Comparison of ENCODE assay signal across 7 mouse cellular contexts in genomic region chr16:94312663-94313228, GRCm38 (mm10). TPM values are rescaled to one million over a fixed set of nuclear protein-coding genes. Genes with fewer than 3 reads are reported as not detected.
DNase-seq lines count a peak whose midpoint lies in the region; ATAC-seq and TF ChIP-seq lines count a peak whose summit lies in the region.

No protein-coding gene starts in this region.

- peak; percentile 60 for TF ChIP-seq CTCF in intestine, postnatal 0 days (IDR thresholded peaks at IDR 0.05; ENCODE audit: low read depth)

- ATAC-seq in intestine, postnatal 0 days = peak; percentile 74
- ATAC-seq in midbrain, embryonic 11.5 days (ENCODE audit: low FRiP score) = peak; percentile 86

- peak overlapping the region; percentile 73 for H3K9ac ChIP-seq in intestine, postnatal 0 days (ENCODE audit: low read depth, low read length)
- peak overlapping the region; percentile 90 for H3K9ac ChIP-seq in midbrain, embryonic 11.5 days (ENCODE audit: low read length)

- H3K4me2 ChIP-seq in intestine, postnatal 0 days (replicated peaks; ENCODE audit: low read depth) = peak overlapping the region; percentile 71
- H3K4me2 ChIP-seq in midbrain, embryonic 11.5 days = peak overlapping the region; percentile 71

- H3K4me1 ChIP-seq in intestine, postnatal 0 days (replicated peaks; ENCODE audit: control insufficient read depth, insufficient read depth, low read length) = no peaks in the 10 kb centered on the region
- peaks cover 5% of the 10 kb centered on the region; the same call in 1 of the 2 replicates for H3K4me1 ChIP-seq in midbrain, embryonic 11.5 days (ENCODE audit: control insufficient read depth, insufficient read depth, low read length)

- peak overlapping the region; percentile 92 for H3K27ac ChIP-seq in intestine, postnatal 0 days (ENCODE audit: low read depth, low read length)
- peak overlapping the region; percentile 98 for H3K27ac ChIP-seq in midbrain, embryonic 11.5 days (ENCODE audit: low read depth, low read length)

- under 1% methylated on average over 20 of the region's 20 CpGs for WGBS in intestine, postnatal 0 days
- WGBS in midbrain, embryonic 11.5 days = under 1% methylated on average over 20 of the region's 20 CpGs

- peak overlapping the region; percentile 53 for H3K4me3 ChIP-seq in intestine, postnatal 0 days (ENCODE audit: low read depth, low read length)
- H3K4me3 ChIP-seq in midbrain, embryonic 11.5 days (ENCODE audit: low read depth, low read length) = peak overlapping the region; percentile 70

- intact Hi-C loops in left cerebral cortex, postnatal 4 days (cut with DNase I) = loop anchor here (1.0 kb wide), 1 partner anchor 58 kb away; the partner anchor contains the start of gene Ttc3

- H3K36me3 ChIP-seq in intestine, postnatal 0 days (ENCODE audit: control insufficient read depth, insufficient read depth) = no peaks in the 10 kb centered on the region
- no peaks in the 10 kb centered on the region for H3K36me3 ChIP-seq in midbrain, embryonic 11.5 days (ENCODE audit: control insufficient read depth, insufficient read depth, low read length)

- H3K27me3 ChIP-seq in intestine, postnatal 0 days (replicated peaks; ENCODE audit: control insufficient read depth, insufficient read depth, low read length) = no peaks in the 10 kb centered on the region
- no peaks in the 10 kb centered on the region for H3K27me3 ChIP-seq in midbrain, embryonic 11.5 days (ENCODE audit: control insufficient read depth, insufficient read depth, low read length)

- H3K9me3 ChIP-seq in intestine, postnatal 0 days (ENCODE audit: control insufficient read depth) = no peaks in the 10 kb centered on the region
- H3K9me3 ChIP-seq in midbrain, embryonic 11.5 days (ENCODE audit: control insufficient read depth, low read length) = no peaks in the 10 kb centered on the region

- DNase-seq in adrenal gland, postnatal 10 days = peak; percentile 84
- DNase-seq in embryo, embryonic 9.5 days (ENCODE audit: extremely low spot score) = peak; percentile 92
- peak; percentile 51 to 81 for DNase-seq in gastrocnemius, postnatal 4 days (ENCODE audit: low spot score in 2 of 2)
- peak; percentile 87 for DNase-seq in left cerebral cortex, postnatal 4 days
- DNase-seq in midbrain, embryonic 11.5 days (ENCODE audit: low spot score, missing footprints) = peak; percentile 98
- peak; percentile 93 for DNase-seq in skeletal muscle tissue, adult 2 months (ENCODE audit: low read depth, low spot score)

RNA-seq across cellular contexts. Expression of gene Hlcs, which starts 0.6 kb away (rescaled TPM):
- total RNA-seq in adrenal gland, postnatal 10 days (2021) = 10 to 100 TPM; 11.9 to 13.5 TPM
- 10 to 100 TPM; 10.4 to 12.0 TPM for total RNA-seq in gastrocnemius, postnatal 4 days (2021)
- polyA plus RNA-seq in intestine, postnatal 0 days (2015; fragmentation: Nextera tagmentation; extraction: Ambion mirVana) = 2.8 and 3.6 TPM in 2 replicates
- total RNA-seq in left cerebral cortex, postnatal 4 days (2021) = 10 to 100 TPM; 11.7 to 11.8 TPM
- 8.0 and 8.1 TPM in 2 replicates for polyA plus RNA-seq in midbrain, embryonic 11.5 days (2014; fragmentation: Nextera tagmentation; extraction: Ambion mirVana)

RNA-seq across cellular contexts. Expression of gene Ripply3, which starts 15.5 kb away (rescaled TPM):
- 1 to 10 TPM; 3.8 to 4.0 TPM for total RNA-seq in adrenal gland, postnatal 10 days (2021)
- total RNA-seq in gastrocnemius, postnatal 4 days (2021) = 1 to 10 TPM; 4.7 to 6.6 TPM
- 2.7 and 3.1 TPM in 2 replicates for polyA plus RNA-seq in intestine, postnatal 0 days (2015; fragmentation: Nextera tagmentation; extraction: Ambion mirVana)
- total RNA-seq in left cerebral cortex, postnatal 4 days (2021) = under 1 TPM; 0.32 to 0.60 TPM
- polyA plus RNA-seq in midbrain, embryonic 11.5 days (2014; fragmentation: Nextera tagmentation; extraction: Ambion mirVana) = 5.3 and 6.0 TPM in 2 replicates

RNA-seq across cellular contexts. Expression of gene Ttc3, which starts 57.7 kb away (rescaled TPM):
- total RNA-seq in adrenal gland, postnatal 10 days (2021) = 100 to 1,000 TPM in 1 of 2 experiments, 10 to 100 TPM in 1; 94.4 to 116 TPM
- total RNA-seq in gastrocnemius, postnatal 4 days (2021) = 100 to 1,000 TPM; 219 to 226 TPM
- 55.2 and 56.6 TPM in 2 replicates for polyA plus RNA-seq in intestine, postnatal 0 days (2015; fragmentation: Nextera tagmentation; extraction: Ambion mirVana)
- total RNA-seq in left cerebral cortex, postnatal 4 days (2021) = 100 to 1,000 TPM; 862 to 884 TPM
- 489 and 614 TPM in 2 replicates for polyA plus RNA-seq in midbrain, embryonic 11.5 days (2014; fragmentation: Nextera tagmentation; extraction: Ambion mirVana)

RNA-seq across cellular contexts. Expression of gene Pigp, which starts 58.9 kb away (rescaled TPM):
- total RNA-seq in adrenal gland, postnatal 10 days (2021) = 10 to 100 TPM; 63.3 to 66.8 TPM
- total RNA-seq in gastrocnemius, postnatal 4 days (2021) = 100 to 1,000 TPM; 155 to 166 TPM
- polyA plus RNA-seq in intestine, postnatal 0 days (2015; fragmentation: Nextera tagmentation; extraction: Ambion mirVana) = 165 and 173 TPM in 2 replicates
- 10 to 100 TPM; 53.4 to 60.9 TPM for total RNA-seq in left cerebral cortex, postnatal 4 days (2021)
- 93.9 and 96.3 TPM in 2 replicates for polyA plus RNA-seq in midbrain, embryonic 11.5 days (2014; fragmentation: Nextera tagmentation; extraction: Ambion mirVana)

Comparison
In these comparisons a context has a peak if more than half of its experiments do, and no peak if none do; other contexts are left out.
1. Peak in every context shown above with its lines: DNase-seq, ATAC-seq, H3K4me3 ChIP-seq and H3K27ac ChIP-seq.